Mouse (Mus musculus) thymus, adult 2 months (tissue): ENCODE data around the gene Fcrl1. TPM values are rescaled to one million over a fixed set of nuclear protein-coding genes. Genes with fewer than 3 reads are reported as not detected.

Source experiments
- DNase-seq: peaks from one replicate; pipeline ENCODE4 v3.0.0; 2021
- H3K27ac ChIP-seq: fragments of 200-500 bp; 2 replicates; pipeline ENCODE4 v1.5.1; 2012; ENCODE audit warnings: low read length, control low read depth; ENCODE audit not compliant: control insufficient read depth, insufficient read depth
- H3K27me3 ChIP-seq: fragments of 200-500 bp; 2 replicates; pipeline ENCODE4 v1.6.1; 2012; ENCODE audit warnings: mild to moderate bottlenecking, low read length, moderate library complexity, mixed read lengths; ENCODE audit not compliant: control insufficient read depth, insufficient read depth
- H3K36me3 ChIP-seq: fragments of 200-500 bp; 2 replicates; pipeline ENCODE4 v1.6.1; 2012; ENCODE audit warnings: mild to moderate bottlenecking, low read length, moderate library complexity; ENCODE audit not compliant: control insufficient read depth, insufficient read depth
- H3K4me1 ChIP-seq: fragments of 200-500 bp; replicated peaks from 2 replicates; pipeline ENCODE4 v1.6.1; 2012; ENCODE audit warnings: low read length; ENCODE audit not compliant: control insufficient read depth, insufficient read depth
- H3K4me3 ChIP-seq: fragments of 200-500 bp; 2 replicates; pipeline ENCODE4 v1.5.1; 2012; ENCODE audit warnings: mild to moderate bottlenecking, low read length, control low read depth, moderate library complexity; ENCODE audit not compliant: control insufficient read depth, insufficient read depth
- CTCF ChIP-seq: fragments of 200-500 bp; IDR thresholded peaks from 2 replicates; pipeline ENCODE4 v1.5.1; 2012; ENCODE audit warnings: mild to moderate bottlenecking, control low read depth, low read length, moderate library complexity, borderline replicate concordance; ENCODE audit not compliant: control insufficient read depth, poor library complexity, insufficient read depth; ENCODE audit errors: extremely low read depth
- POLR2A ChIP-seq: fragments of 200-500 bp; IDR thresholded peaks from 2 replicates; pipeline ENCODE4 v1.6.1; 2012; ENCODE audit warnings: mild to moderate bottlenecking, low read length, control low read depth, moderate library complexity; ENCODE audit not compliant: control insufficient read depth, poor library complexity, insufficient read depth; ENCODE audit errors: extremely low read depth
- WGBS: fragments of 180-500 bp; shearing (Covaris S2); methylation state at CpG from one replicate; pipeline ENCODE4 v1.1.7; 2018; 5-methylcytosine and 5-hydroxymethylcytosine counted together
- polyA plus RNA-seq: library from polyadenylated mRNA; depleted of rRNA; stranded (reverse); fragments of >200 nt; gene quantifications from 2 replicates; pipeline ENCODE4 v1.2.3, GENCODE M21; 2012; rRNA removed

Gene Fcrl1
- polyA plus RNA-seq, 1 experiment, result 3.1 TPM

DNA sequence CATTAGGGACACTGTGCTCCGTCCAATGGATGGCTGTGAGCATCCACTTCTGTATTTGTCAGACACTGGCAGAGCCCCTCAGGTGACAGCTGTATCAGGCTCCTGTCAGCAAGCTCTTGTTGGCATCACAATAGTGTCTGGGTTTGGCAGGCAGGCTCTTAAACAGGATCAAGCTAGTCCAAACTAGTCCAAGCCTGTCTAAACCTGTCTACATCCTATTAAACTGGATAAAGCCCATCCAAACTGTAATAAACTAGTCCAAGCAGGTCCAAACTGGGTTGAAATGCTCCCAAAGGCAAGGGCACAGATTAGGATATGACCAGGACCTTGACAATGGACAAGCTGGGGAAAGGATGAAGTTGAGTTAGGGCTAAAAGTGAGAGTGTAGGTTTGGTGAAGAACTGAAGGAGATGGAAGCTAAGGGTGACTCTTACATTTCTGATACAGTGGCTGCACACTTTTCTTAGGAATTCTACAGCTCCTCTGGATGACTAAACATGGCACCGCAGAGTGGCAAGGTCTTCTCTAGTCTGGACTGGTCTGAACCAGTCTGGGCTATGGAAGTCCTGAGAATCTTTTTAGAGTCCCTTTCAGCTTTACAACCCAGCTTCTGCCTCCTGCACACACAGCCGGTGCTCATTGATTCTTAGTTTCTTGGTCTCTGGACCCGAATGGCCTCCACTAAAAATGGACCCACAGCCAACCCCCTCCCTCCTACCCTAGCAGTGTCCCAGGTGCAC lies 33.2 kb downstream of the Fcrl1 start:
- H3K27me3 ChIP-seq, result no peaks in the 10 kb centered on the region
- WGBS, result 96% methylated on average over 4 of the region's 4 CpGs
- no peak for TF ChIP-seq CTCF
- no peak for TF ChIP-seq POLR2A

DNA sequence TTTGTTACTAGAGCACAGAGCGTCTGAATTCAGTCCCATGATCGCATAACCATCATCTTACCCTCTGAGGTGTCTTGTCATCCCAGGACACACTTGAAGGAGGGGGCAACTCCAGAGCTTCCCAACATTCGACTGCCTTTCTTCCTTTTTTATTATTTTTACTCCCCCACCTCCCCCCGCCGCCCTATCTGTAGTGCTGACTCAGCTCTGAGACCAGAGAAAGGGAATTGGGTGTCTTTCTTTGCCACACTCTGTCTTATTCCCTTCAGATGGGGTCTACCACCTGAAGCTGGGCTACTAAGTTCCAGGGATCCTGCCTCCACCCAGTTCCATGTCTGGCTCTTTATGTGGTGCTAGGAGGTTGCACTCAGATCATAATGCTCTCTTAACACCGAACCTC lies 34.4 kb downstream of the Fcrl1 start:
- no peak overlapping the region for H3K27ac ChIP-seq
- no peaks in the 10 kb centered on the region for H3K27me3 ChIP-seq
- no peaks in the 10 kb centered on the region for H3K36me3 ChIP-seq
- H3K4me3 ChIP-seq, result no peak overlapping the region
- H3K4me1 ChIP-seq, result no peaks in the 10 kb centered on the region
- TF ChIP-seq CTCF (no peak), POLR2A (no peak)
- WGBS, result 81% methylated on average over 6 of the region's 6 CpGs
- DNase-seq, result no peak

More for the DNA sequence above, 33.2 kb downstream of the Fcrl1 start:
- no peak for DNase-seq
- Histone ChIP-seq H3K36me3 (no peaks in the 10 kb centered on the region), H3K27ac (no peak overlapping the region), H3K4me1 (no peaks in the 10 kb centered on the region), H3K4me3 (no peak overlapping the region)

GRCm38 (mm10) chr3:87411150-87411549 lies 35.0 kb downstream of the Fcrl1 start:
- WGBS, result 26% methylated on average over 12 of the region's 12 CpGs
- H3K27ac ChIP-seq, result no peak overlapping the region
- no peaks in the 10 kb centered on the region for H3K4me1 ChIP-seq
- no peaks in the 10 kb centered on the region for H3K27me3 ChIP-seq
- H3K4me3 ChIP-seq, result no peak overlapping the region
- peak; percentile 52 for DNase-seq
- TF ChIP-seq POLR2A (no peak), CTCF (peak; percentile 96)
- no peaks in the 10 kb centered on the region for H3K36me3 ChIP-seq

DNA sequence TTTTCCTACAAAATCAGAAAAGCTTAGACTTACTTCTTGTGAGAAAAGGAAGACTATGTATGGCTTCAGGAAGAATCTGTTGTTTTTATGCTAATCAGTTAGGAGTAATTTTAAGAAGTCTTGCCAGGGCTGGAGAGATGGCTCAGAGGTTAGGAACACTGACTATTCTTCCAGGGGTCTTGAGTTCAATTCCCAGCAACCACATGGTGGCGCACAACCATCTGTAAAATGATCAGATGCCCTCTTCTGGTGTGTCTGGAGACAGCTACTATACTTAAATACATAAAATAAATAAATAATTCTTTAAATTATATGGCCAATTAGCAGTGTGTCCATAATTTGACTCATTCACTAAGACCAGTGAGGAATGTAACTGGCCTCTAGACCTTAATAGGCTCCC lies 44.5 kb downstream of the Fcrl1 start:
- no peak for DNase-seq
- Histone ChIP-seq H3K4me1 (no peaks in the 10 kb centered on the region), H3K36me3 (no peaks in the 10 kb centered on the region), H3K27me3 (no peaks in the 10 kb centered on the region), H3K27ac (no peak overlapping the region), H3K4me3 (no peak overlapping the region)
- 78% methylated on average over 1 of the region's 1 CpGs for WGBS
- TF ChIP-seq CTCF (no peak), POLR2A (no peak)

- H3K27me3 ChIP-seq, result no peaks in the 10 kb centered on the region
- TF ChIP-seq POLR2A, result no peak
- no peak for TF ChIP-seq CTCF
- no peaks in the 10 kb centered on the region for H3K36me3 ChIP-seq
- no peak overlapping the region for H3K4me3 ChIP-seq
- DNase-seq, result no peak
- H3K4me1 ChIP-seq, result no peaks in the 10 kb centered on the region
- no peak overlapping the region for H3K27ac ChIP-seq
- 92% methylated on average over 4 of the region's 4 CpGs for WGBS
Measured at GRCm38 (mm10) chr3:87422386-87422910, 46.3 kb downstream of the Fcrl1 start.

DNA sequence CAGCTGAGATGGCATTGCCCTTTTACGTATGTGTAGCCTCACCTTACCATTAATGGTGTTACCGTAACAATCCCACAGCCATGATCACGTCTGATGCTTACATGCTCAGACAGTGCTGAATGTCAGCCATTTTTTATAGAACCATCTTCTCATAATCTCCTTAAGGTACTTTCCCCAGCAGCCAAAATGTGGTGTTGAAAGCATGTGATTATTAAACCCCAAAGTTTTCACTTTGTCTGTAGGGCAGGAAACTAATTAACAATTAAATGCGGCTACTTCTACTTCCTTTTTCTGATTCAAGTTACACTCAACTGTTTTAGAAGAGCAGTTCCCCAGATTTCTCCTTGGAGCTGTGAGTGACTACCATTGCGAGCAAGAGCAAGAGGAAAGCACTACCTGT lies 59.3 kb downstream of the Fcrl1 start, which contains the start of gene Fcrl5:
Fcrl5 (plus strand) TSS at position 295 of the 400 bp plus-strand sequence.
- WGBS, result 55% methylated on average over 5 of the region's 5 CpGs
- Histone ChIP-seq H3K4me3 (no peak within 1 kb of the TSS), H3K36me3 (no peaks in the 10 kb centered on the region), H3K27me3 (no peaks in the 10 kb centered on the region), H3K4me1 (no peaks in the 10 kb centered on the region), H3K27ac (no peak within 1 kb of the TSS)
- DNase-seq, result no peak
- TF ChIP-seq CTCF (no peak), POLR2A (no peak)

- no peaks in the 10 kb centered on the region for H3K4me1 ChIP-seq
- no peak overlapping the region for H3K27ac ChIP-seq
- H3K4me3 ChIP-seq, result no peak overlapping the region
- DNase-seq, result no peak
- 81% methylated on average over 1 of the region's 1 CpGs for WGBS
- H3K27me3 ChIP-seq, result no peaks in the 10 kb centered on the region
- TF ChIP-seq POLR2A (no peak), CTCF (no peak)
- no peaks in the 10 kb centered on the region for H3K36me3 ChIP-seq
Measured at GRCm38 (mm10) chr3:87440586-87440985, 64.4 kb downstream of the Fcrl1 start.

GRCm38 (mm10) chr3:87443968-87444367 lies 67.8 kb downstream of the Fcrl1 start:
- Histone ChIP-seq H3K4me3 (no peak overlapping the region), H3K4me1 (no peaks in the 10 kb centered on the region), H3K27me3 (no peaks in the 10 kb centered on the region), H3K27ac (no peak overlapping the region), H3K36me3 (no peaks in the 10 kb centered on the region)
- TF ChIP-seq POLR2A, result no peak
- no peak for TF ChIP-seq CTCF
- WGBS, result 82% methylated on average over 6 of the region's 6 CpGs
- DNase-seq, result no peak

Other genes with a start within 250 kb of the Fcrl1 start
- 2.6 and 2.9 TPM in 2 replicates for gene Kirrel, start 201.6 kb upstream of the Fcrl1 start, polyA plus RNA-seq
- gene Fcrls, start 112.6 kb upstream of the Fcrl1 start, polyA plus RNA-seq, result 0.91 and 1.6 TPM in 2 replicates
- 1.5 and 1.6 TPM in 2 replicates for gene Cd5l, start 18.5 kb upstream of the Fcrl1 start, polyA plus RNA-seq
- gene Fcrl5, start 59.4 kb downstream of the Fcrl1 start, polyA plus RNA-seq, result 0.55 and 0.86 TPM in 2 replicates
- gene Etv3, start 149.0 kb downstream of the Fcrl1 start, polyA plus RNA-seq, result 38.4 and 40.9 TPM in 2 replicates
- 32.1 and 37.0 TPM in 2 replicates for gene Arhgef11, start 241.2 kb downstream of the Fcrl1 start, polyA plus RNA-seq